Mouse (Mus musculus) heart, adult 8-10 months (tissue): ENCODE measurements around the gene Anks1. TPM values are rescaled to one million over a fixed set of nuclear protein-coding genes. Genes with fewer than 3 reads are reported as not detected.

ENCODE experiments used
- DNase-seq: peaks from one replicate; pipeline ENCODE4 v3.0.0; 2022; ENCODE audit warnings: low spot score
- total RNA-seq, 4 experiments: library from RNA; stranded (reverse); gene quantifications; 2 replicates each; pipeline ENCODE4 v1.2.4; 2022

Gene Anks1
- total RNA-seq, 4 experiments from 2014 or later, result 52.9 to 62.0 (median 57.6) TPM

GRCm38 (mm10) chr17:28019785-28020696 lies 110.9 kb downstream of the Anks1 start:
- DNase-seq, result no peak

DNA sequence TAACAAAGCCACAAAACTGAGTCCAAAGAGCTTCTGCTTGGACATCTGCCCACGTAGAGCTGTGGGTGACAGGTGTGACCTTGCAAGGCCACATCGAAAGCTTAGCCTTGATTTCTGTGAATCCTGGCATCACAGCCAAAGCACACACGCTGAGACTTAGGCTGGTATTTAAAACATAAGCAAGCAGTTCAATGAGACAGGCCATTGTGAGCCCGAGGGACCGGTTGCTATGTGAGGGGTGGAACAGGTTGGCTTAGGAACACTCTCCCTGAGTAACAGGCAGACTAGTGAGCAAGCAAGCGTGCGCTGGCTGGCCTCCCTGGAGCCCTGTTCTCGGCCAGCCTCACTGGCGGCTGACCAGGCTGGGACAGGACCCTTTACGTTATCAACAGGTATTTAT lies 112.8 kb downstream of the Anks1 start:
- DNase-seq, result no peak

DNA sequence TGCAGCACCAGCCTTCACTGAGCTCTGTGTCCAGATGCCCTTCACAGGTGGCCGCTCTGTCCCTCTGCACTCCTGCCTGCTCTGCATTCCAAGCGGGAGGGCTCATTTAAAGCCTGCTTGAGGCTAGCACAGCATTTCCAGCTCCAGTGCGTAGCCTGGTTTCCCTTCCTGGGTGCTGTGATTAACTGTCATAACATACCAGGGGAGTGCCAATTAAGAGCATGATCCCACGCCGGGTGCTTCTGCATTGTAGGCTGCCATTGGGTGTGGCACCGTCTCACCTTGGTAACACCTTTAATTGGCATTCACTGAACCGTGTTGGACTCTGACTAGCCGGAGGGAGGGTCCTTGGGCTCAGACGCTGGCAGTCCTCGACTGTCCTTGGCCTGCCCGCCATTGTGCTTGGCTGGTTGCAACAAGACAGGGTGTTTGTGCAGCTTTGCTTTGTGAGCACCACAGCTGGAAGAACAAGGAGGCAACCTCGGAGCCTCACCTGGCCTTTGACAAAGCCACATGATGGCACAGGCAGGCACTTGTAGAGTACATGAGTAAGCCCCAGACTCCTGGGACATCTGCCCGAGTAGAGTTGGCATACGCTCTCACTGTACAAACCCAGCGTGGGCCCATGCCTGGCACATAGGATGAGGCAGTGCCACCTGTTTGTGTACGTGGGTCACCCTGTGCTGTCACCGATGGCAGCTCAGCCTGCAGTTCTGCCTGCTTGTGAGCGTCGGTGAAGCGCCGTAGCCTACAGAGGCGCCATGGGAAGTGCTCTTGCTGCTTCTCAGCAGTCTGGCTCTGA lies 113.9 kb downstream of the Anks1 start:
- DNase-seq, result no peak

DNA sequence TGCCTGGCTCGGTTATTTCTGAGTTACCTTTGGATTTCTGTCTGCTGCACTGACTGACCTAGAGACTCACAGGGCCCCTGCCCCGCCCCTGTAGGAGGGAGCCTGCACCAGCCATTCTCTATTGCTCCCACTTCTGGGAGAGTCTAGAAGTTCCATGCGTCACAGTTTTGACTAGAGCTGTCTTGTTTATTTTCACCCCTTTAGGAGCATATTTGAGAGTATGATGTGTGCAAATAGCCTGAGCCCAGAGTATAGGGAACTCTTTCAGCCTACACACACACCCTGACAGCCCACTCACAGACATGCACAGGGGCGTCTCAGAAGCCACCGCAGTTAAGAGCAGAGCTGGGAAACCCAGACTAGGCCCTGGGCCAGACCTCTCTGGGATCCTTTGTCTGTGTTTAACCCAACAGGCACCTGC lies 116.4 kb downstream of the Anks1 start:
- DNase-seq, result no peak

- DNase-seq, result peak; percentile 30
These were observed 117.2 kb downstream of the Anks1 start for GRCm38 (mm10) chr17:28026111-28026872.

GRCm38 (mm10) chr17:28027197-28027596 lies 118.1 kb downstream of the Anks1 start:
- no peak for DNase-seq

- no peak for DNase-seq
These were observed 119.1 kb downstream of the Anks1 start for GRCm38 (mm10) chr17:28028236-28028635.

- peak; percentile 62 for DNase-seq
These were observed 120.2 kb downstream of the Anks1 start for GRCm38 (mm10) chr17:28029308-28029707.

DNA sequence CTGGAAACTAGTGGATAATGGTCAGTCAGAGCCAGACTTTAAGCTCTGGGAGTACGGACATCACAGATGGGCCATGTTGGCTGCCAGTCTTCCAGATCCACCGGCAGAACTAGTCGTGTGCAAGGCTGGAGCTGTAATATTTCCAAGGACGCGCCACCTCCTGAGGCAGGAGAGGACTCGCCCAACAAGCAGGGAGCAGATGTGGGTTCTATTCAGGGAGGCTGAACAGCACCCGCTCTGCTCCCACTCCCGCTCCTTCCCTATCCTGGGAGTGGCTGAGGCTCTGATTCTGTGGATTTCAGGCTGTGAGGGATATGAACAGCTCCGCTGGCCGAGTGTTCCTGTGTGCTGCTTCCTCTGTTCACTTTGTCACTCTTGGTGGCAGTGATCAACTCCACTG lies 121.3 kb downstream of the Anks1 start:
- peak; percentile 54 for DNase-seq

- no peak for DNase-seq
These were observed 122.3 kb downstream of the Anks1 start for GRCm38 (mm10) chr17:28031281-28031941.

DNA sequence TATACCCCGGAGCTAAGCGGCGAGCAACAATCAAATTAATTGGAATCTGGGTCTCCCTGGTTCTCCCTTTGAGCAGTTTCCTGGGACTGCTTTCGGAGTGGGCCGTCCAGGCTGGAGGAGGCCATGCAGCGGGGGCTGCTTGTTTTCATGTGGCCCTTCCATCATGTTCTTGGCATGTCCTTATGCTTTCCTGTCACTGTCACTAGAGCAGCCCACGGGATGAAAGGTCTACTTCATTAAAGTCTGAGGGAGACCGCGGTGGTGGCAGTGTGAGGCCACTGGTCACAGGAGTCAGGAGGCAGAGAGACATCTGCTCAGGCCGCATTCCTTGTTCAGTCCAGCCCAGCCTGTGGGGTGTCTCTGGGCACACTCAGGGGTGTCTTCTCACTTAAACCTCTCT lies 123.1 kb downstream of the Anks1 start:
- no peak for DNase-seq

- no peak for DNase-seq
These were observed 124.0 kb downstream of the Anks1 start for GRCm38 (mm10) chr17:28033046-28033580.

- DNase-seq, result no peak
These were observed 125.9 kb downstream of the Anks1 start for GRCm38 (mm10) chr17:28034986-28035385.

DNA sequence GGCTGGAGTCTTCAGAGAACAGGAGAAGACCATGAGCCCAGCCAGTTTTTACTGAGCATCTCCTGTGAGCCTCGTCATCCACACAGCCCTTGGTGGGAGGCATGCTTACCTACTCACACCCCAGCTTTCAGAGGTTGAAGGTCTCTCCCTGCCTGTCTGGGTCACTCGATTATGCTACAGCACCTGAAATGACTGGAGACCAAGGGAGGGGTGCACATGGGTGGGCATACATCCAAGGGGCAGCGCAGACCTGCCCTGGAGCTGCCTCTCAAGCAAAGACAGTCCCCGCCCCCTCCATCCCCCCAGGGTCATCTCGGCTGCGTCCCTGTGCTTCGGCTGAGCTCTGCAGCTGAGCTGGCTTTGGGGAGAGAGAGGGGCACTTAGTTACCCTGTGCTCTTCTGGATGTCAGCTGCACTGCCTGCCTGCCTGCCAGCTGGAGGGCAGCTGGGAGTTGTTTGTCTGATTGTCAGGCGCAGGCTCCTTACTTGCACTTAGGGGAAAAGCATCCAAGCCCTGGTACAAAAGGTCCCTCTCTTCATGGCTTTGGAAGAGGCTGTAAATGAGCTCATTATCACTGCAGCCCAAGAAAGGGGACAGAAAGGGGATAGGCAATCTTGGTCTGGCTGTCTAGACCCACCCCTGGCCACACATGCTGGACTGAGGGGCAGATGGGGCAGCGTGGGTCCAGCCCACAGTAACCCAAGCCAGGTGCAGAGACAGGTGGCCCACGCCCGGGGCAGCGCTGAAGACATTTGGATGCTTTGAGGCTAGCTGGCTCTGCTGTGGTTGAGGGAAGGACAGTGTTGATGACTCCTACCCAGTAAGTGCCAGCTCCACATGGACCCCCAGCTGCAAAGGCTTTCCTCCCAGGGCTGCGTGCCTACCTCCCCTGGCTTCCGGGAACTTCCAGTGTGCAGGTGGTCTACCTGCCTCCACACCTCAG lies 128.0 kb downstream of the Anks1 start:
- DNase-seq, result no peak

DNA sequence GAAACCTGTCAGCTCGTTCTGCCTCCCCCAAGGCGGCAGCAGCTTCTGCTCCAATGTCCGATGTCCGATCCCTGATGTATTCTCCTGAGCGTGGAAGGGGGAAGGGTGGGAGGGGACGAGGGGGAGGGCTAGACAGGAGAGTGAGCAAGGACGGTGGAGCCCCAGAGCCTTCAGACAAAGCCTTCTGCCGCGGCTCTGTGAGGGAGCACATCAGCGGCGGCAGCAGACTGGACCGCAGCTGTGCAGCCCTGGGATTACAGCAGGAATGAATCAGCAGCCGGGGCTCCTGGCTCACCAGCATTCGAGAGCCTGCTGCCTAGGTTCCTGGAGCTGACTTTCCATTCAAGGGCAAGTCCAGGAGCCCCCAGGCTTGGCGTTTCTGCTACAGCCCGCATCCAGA lies 131.5 kb downstream of the Anks1 start:
- no peak for DNase-seq

GRCm38 (mm10) chr17:28041298-28041697 lies 132.2 kb downstream of the Anks1 start:
- DNase-seq, result no peak

DNA sequence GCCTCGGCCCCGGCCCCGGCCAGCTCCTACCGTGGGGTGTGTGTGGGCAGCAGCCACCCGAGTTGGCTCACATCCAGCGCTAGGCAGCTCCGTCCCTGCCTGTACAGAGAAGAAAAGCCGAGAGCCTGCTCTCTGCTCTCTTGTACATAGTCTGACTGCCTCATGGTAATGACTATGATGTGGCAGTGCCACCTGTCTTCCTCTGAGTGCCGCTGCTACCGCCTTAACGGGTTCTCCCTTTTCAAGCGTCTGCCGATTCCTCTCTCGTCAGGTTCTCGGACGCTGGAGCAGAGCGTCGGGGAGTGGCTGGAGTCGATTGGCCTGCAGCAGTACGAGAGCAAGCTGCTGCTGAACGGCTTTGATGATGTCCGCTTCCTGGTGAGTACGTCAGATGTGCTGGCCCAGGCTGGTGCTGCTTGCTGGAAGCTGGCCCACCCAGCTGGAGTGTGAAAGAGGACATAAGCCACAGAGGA lies 133.2 kb downstream of the Anks1 start:
- no peak for DNase-seq

DNA sequence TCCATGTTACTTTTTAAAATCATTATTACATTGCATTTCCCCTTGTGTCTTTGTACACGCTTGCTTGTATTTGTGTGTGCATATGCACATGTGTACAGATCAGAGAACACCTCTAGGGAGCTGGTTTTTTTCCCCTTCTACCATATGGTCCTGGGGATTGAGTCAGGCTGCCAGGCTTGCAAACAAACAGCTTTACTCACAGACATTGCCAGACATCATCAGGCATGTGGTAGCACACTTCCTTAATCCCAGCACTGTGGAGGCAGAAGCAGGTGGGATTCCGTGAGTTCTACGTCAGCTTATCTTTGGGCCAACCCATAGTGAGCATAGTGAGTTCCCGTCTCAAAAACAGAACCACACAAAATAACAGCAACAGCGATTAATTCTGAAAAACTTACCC lies 137.9 kb downstream of the Anks1 start:
- no peak for DNase-seq

DNA sequence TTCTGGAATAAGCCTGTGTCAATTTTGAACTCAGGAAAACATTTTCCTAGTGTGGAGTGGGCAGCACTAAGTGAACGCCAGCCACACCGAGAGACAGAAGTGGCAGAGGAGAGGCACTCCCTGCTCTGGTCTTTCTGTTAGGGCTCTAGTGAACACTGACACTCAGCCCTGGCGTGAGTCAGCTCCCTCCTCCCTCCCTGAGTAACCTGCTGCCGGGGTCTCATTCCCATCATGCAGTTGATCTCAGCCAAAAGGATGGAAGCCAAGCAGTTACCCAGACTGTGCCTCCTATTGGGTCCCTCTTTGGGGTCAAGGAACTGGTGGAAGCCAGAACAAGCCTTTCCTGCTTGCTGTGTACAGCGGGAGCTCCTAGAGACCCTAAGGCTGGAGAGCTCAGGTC lies 138.4 kb downstream of the Anks1 start:
- DNase-seq, result no peak

DNA sequence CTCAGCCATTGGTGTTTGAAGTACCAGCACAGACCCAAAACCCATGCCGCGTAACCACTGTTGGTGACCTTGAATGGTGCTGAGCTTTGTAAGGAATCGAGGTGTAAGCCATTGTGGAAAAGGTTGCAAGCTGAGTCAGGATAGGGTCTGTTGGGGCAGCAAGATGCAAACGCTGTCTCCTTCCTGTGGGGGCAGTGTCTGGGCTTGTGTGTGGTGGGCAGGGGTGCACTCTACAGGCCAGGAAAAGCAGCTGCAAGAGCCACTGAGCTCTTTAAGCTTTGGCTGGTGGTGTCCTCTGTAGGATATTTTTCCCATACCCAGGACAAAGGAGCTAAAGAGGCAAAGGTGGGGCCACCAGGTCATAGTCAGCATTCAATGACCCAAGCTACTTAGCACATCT lies 139.3 kb downstream of the Anks1 start:
- DNase-seq, result no peak
